Mouse (Mus musculus) bone marrow, adult 2 months (tissue): ENCODE measurements at regions not wholly inside any gene's neighbourhood (a gene's known extent, or its start where the extent isn't known, plus 50 kb on each side); places are given as distances from the start of the nearest gene placed in this dataset.

ENCODE experiments used
- CTCF ChIP-seq: fragments of 200-500 bp; IDR thresholded peaks from 2 replicates; pipeline ENCODE4 v1.5.1; 2011; ENCODE audit warnings: low read length, control low read depth; ENCODE audit not compliant: control insufficient read depth, insufficient read depth
- POLR2A ChIP-seq: fragments of 200-500 bp; IDR thresholded peaks from 2 replicates; pipeline ENCODE4 v1.6.1; 2011; ENCODE audit warnings: low read depth, mild to moderate bottlenecking, control low read depth, low read length, borderline replicate concordance; ENCODE audit not compliant: control insufficient read depth

GRCm38 (mm10) chr2:179382594-179382993, 59.6 kb upstream of the Cdh4 start:
- TF ChIP-seq CTCF (no peak), POLR2A (no peak)
